Mouse (Mus musculus): Measurements from ENCODE around the gene Ccnh. TPM values are rescaled to one million over a fixed set of nuclear protein-coding genes. Genes with fewer than 3 reads are reported as not detected.
A peak's percentile ranks its signal among the peaks of the same experiment; 100 is the strongest.
"Not testable (repeated sequence)": the region's sequence is repeated elsewhere in the genome, so short reads cannot be mapped to it uniquely, and the experiment has no call there.

Ccnh gene
- 110 and 114 TPM in 2 replicates for polyA plus RNA-seq (2014; fragmentation: Nextera tagmentation; extraction: Ambion mirVana)

DNA sequence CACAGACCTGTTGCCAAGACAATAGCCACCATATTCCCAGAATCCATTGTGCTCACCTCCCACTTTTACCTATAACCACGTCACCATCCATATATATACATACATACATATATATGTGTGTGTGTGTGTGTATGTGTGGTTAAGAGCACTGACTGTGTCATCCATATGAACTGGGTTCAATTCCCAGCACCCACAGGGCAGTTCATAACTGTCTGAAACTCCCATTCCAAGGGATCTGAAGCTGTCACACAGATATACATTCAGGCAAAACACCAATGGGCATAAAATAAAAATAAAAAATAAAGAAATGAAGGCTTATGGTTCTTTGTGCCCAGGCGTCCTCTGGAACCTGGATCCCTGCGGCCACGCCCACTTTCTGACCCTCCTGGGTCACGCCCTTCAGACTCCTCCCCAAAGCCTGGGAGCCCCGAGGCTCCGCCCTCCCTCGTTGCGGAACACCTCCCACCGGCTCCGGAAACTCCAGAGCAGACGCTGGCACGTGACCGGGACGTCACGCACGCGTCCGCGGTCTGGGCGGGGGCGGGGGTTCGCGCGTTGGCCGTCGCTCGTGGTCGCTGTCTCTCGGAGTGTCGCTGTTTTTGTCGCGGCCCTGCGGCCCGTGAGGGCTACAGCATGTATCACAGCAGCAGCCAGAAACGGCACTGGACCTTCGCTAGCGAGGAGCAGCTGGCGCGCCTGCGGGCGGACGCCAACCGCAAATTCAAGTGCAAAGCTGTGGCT, at the start of gene Ccnh:
Gene Ccnh, plus strand, starts transcription at position 506 of the 741 bp plus-strand sequence.
- ATAC-seq (ENCODE audit: low FRiP score): peak; percentile 97
- Histone ChIP-seq H3K4me3 (ENCODE audit: low read depth, low read length) (peak within 1 kb of the TSS; percentile 85), H3K9ac (ENCODE audit: low read depth, low read length) (peak within 1 kb of the TSS; percentile 86), H3K4me2 (replicated peaks; ENCODE audit: low read depth, low read length) (peak within 1 kb of the TSS; percentile 84), H3K4me1 (replicated peaks; ENCODE audit: control insufficient read depth, insufficient read depth, low read length) (no peaks in the 10 kb centered on the region), H3K9me3 (ENCODE audit: control insufficient read depth, low read length) (no peaks in the 10 kb centered on the region), H3K36me3 (ENCODE audit: control insufficient read depth, insufficient read depth, low read length) (no peaks in the 10 kb centered on the region), H3K27me3 (ENCODE audit: control insufficient read depth, insufficient read depth, low read length) (no peaks in the 10 kb centered on the region), H3K27ac (ENCODE audit: low read depth, low read length) (peak within 1 kb of the TSS; percentile 74)
- 2% methylated on average over 43 of the region's 44 CpGs for WGBS
- DNase-seq (ENCODE audit: low spot score): peak; percentile 94

DNA sequence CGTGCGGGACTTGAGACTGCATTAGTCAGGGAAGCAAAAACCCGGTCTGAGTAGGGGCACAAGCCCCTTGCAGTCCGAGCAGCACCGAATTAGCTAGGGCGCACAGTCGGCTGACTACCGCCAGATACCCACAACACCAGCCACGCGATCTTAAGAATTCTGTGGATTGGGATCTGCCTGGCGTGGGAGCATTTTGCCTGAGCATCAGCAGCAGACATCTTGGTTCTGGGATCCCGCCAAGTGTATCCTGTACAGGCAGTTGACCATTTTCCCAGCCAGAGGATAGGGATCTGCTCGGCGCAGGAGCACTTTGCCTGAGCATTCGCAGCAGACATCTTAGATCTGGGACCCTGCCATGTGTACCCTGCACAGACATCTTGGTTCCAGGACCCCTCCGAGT, 45.8 kb upstream of the Ccnh start:
- H3K4me3 ChIP-seq (ENCODE audit: low read depth, low read length); DNase-seq (ENCODE audit: low spot score); H3K9ac ChIP-seq (ENCODE audit: low read depth, low read length); H3K4me1 ChIP-seq (replicated peaks; ENCODE audit: control insufficient read depth, insufficient read depth, low read length); H3K9me3 ChIP-seq (ENCODE audit: control insufficient read depth, low read length); H3K4me2 ChIP-seq (replicated peaks; ENCODE audit: low read depth, low read length); H3K27ac ChIP-seq (ENCODE audit: low read depth, low read length); H3K27me3 ChIP-seq (ENCODE audit: control insufficient read depth, insufficient read depth, low read length); H3K36me3 ChIP-seq (ENCODE audit: control insufficient read depth, insufficient read depth, low read length); ATAC-seq (ENCODE audit: low FRiP score): not testable (repeated sequence)
- WGBS: 91% methylated on average over 16 of the region's 16 CpGs

DNA sequence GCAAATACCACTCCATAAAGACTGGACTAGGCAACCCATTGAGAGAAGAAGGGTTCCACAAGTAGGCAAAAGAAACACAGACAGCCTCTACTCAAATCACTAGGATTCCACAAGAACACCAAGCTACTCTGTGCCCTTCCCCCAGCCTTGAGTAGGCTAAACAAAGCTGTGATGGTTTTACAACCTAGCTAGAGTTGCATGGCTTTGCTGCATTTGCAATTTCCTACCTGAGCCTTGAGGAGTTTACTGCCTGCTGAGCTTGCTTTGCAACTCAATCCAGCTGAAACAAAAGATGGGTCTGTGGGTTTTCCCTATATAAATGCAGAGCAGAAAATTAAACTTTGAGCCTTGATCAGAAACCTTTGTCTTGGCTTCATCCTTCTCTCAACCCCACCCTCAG, 42.7 kb upstream of the Ccnh start:
- Histone ChIP-seq H3K9ac (ENCODE audit: low read depth, low read length) (no peak overlapping the region), H3K27me3 (ENCODE audit: control insufficient read depth, insufficient read depth, low read length) (no peaks in the 10 kb centered on the region), H3K27ac (ENCODE audit: low read depth, low read length) (no peak overlapping the region), H3K36me3 (ENCODE audit: control insufficient read depth, insufficient read depth, low read length) (no peaks in the 10 kb centered on the region), H3K4me3 (ENCODE audit: low read depth, low read length) (no peak overlapping the region), H3K4me1 (replicated peaks; ENCODE audit: control insufficient read depth, insufficient read depth, low read length) (no peaks in the 10 kb centered on the region), H3K9me3 (ENCODE audit: control insufficient read depth, low read length) (no peaks in the 10 kb centered on the region), H3K4me2 (replicated peaks; ENCODE audit: low read depth, low read length) (no peak overlapping the region)
- ATAC-seq (ENCODE audit: low FRiP score): no peak
- no peak for DNase-seq (ENCODE audit: low spot score)

DNA sequence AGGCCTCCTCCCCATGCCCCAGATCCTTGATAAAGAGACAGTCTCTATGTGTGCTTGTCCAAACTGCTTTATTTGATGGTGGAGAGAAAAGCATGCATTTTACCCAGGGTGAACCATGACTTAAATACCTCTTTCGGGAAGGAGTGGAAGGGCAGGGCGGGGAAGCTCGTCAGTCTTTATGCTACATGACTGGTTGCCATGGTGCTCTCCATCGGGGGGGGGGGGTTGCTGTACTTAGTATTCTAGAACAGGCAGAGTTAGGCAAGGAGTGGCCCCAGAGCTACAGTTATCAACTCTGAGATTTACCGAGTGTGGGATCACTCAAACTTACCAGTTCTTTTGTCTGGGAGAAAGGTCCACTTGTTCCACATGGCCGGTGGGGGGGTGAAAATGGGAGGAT, 34.5 kb upstream of the Ccnh start:
- no peak overlapping the region for H3K4me2 ChIP-seq (replicated peaks; ENCODE audit: low read depth, low read length)
- 72% methylated on average over 6 of the region's 6 CpGs for WGBS
- no peaks in the 10 kb centered on the region for H3K36me3 ChIP-seq (ENCODE audit: control insufficient read depth, insufficient read depth, low read length)
- DNase-seq (ENCODE audit: low spot score) (no peak), ATAC-seq (ENCODE audit: low FRiP score) (peak; percentile 47)
- H3K4me3 ChIP-seq (ENCODE audit: low read depth, low read length): no peak overlapping the region
- no peaks in the 10 kb centered on the region for H3K4me1 ChIP-seq (replicated peaks; ENCODE audit: control insufficient read depth, insufficient read depth, low read length)
- no peaks in the 10 kb centered on the region for H3K27me3 ChIP-seq (ENCODE audit: control insufficient read depth, insufficient read depth, low read length)
- no peak overlapping the region for H3K27ac ChIP-seq (ENCODE audit: low read depth, low read length)
- H3K9ac ChIP-seq (ENCODE audit: low read depth, low read length): no peak overlapping the region
- H3K9me3 ChIP-seq (ENCODE audit: control insufficient read depth, low read length): no peaks in the 10 kb centered on the region

DNA sequence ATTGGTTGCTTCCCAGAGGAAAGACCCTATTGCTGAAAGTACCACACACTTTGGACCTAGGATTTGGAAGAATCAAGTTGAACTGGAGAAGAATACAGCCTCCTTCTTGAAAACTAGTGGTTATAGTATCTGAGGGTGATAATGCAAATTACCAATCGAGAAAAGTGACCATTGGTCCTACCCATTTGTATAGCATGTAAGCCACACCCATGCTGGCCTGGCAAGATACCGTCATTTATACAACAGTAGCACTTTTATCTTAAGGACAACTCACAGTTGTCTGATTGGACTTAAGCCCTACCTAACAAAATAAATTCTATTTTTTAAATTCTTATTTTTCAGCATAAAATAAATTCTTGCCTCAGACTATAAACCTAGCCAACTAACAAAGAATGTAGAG, 29.2 kb upstream of the Ccnh start:
- H3K27me3 ChIP-seq (ENCODE audit: control insufficient read depth, insufficient read depth, low read length): no peaks in the 10 kb centered on the region
- H3K4me2 ChIP-seq (replicated peaks; ENCODE audit: low read depth, low read length): no peak overlapping the region
- DNase-seq (ENCODE audit: low spot score): no peak
- H3K9ac ChIP-seq (ENCODE audit: low read depth, low read length): no peak overlapping the region
- H3K4me1 ChIP-seq (replicated peaks; ENCODE audit: control insufficient read depth, insufficient read depth, low read length): no peaks in the 10 kb centered on the region
- H3K9me3 ChIP-seq (ENCODE audit: control insufficient read depth, low read length): no peaks in the 10 kb centered on the region
- 84% methylated on average over 2 of the region's 2 CpGs for WGBS
- no peak for ATAC-seq (ENCODE audit: low FRiP score)
- H3K27ac ChIP-seq (ENCODE audit: low read depth, low read length): no peak overlapping the region
- H3K4me3 ChIP-seq (ENCODE audit: low read depth, low read length): no peak overlapping the region
- no peaks in the 10 kb centered on the region for H3K36me3 ChIP-seq (ENCODE audit: control insufficient read depth, insufficient read depth, low read length)

DNA sequence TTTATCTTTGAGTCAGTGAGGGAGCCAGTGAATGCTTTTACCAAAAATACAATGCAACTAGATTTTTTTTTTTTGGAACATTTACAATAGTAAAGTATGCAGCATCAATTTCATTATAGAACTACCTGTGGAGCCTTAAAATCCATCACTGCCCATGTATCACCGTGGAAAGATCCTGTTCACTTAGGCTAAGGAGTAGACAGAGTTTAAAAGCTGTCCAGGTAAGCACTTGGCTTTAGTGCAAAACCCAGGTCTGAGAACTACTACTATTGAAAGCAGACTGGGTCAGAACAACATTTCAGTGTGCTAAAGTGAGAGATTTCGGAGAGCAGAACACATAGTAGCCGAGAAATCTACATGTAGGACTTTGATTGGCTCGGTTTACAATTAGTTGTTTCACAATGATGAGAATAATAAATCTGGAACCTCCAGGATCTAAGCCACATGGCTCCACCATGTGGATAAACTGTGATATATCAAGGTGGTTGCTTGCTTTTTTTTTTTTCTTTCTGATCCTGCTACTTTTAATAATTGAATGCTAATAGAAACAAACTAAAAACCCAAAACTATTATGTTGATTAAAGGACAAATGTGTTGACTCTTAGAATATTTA, 24.6 kb upstream of the Ccnh start:
- H3K9me3 ChIP-seq (ENCODE audit: control insufficient read depth, low read length): no peaks in the 10 kb centered on the region
- no peak overlapping the region for H3K4me3 ChIP-seq (ENCODE audit: low read depth, low read length)
- ATAC-seq (ENCODE audit: low FRiP score) (no peak), DNase-seq (ENCODE audit: low spot score) (peak; percentile 13)
- H3K4me2 ChIP-seq (replicated peaks; ENCODE audit: low read depth, low read length): no peak overlapping the region
- WGBS: 51% methylated on average over 4 of the region's 4 CpGs
- H3K27ac ChIP-seq (ENCODE audit: low read depth, low read length): no peak overlapping the region
- no peaks in the 10 kb centered on the region for H3K27me3 ChIP-seq (ENCODE audit: control insufficient read depth, insufficient read depth, low read length)
- H3K4me1 ChIP-seq (replicated peaks; ENCODE audit: control insufficient read depth, insufficient read depth, low read length): no peaks in the 10 kb centered on the region
- H3K36me3 ChIP-seq (ENCODE audit: control insufficient read depth, insufficient read depth, low read length): no peaks in the 10 kb centered on the region
- H3K9ac ChIP-seq (ENCODE audit: low read depth, low read length): no peak overlapping the region

DNA sequence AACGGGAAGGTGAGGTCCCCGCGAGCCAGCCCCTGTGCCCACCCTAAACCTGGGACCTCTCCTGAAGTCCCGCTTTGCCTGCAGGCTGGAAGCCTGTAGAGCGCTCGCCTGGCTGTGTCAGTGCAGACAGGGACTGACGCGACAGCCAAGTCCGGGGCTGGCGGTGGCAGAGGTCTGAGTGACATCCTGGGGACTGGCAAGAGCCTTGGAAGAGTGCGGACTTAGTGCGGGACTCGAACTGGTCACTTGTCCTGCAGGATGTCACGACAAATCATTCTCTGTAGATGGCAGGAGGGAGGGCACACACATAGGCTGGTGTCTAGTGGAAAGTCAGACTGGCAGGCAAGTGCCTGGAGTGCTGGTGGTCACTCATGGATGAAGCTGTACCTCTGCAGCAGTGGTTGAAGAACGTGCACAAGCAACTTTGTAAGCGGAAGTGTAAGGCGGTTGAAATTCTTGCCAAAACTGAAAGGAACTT, 475 bp downstream of the Ccnh start:
- Histone ChIP-seq H3K4me3 (ENCODE audit: low read depth, low read length) (peak overlapping the region; percentile 85), H3K9ac (ENCODE audit: low read depth, low read length) (peak overlapping the region; percentile 86), H3K27me3 (ENCODE audit: control insufficient read depth, insufficient read depth, low read length) (no peaks in the 10 kb centered on the region), H3K4me2 (replicated peaks; ENCODE audit: low read depth, low read length) (peak overlapping the region; percentile 84), H3K4me1 (replicated peaks; ENCODE audit: control insufficient read depth, insufficient read depth, low read length) (no peaks in the 10 kb centered on the region), H3K9me3 (ENCODE audit: control insufficient read depth, low read length) (no peaks in the 10 kb centered on the region), H3K36me3 (ENCODE audit: control insufficient read depth, insufficient read depth, low read length) (no peaks in the 10 kb centered on the region), H3K27ac (ENCODE audit: low read depth, low read length) (peak overlapping the region; percentile 74)
- DNase-seq (ENCODE audit: low spot score) (no peak), ATAC-seq (ENCODE audit: low FRiP score) (peak; percentile 87)
- WGBS: 3% methylated on average over 17 of the region's 17 CpGs

DNA sequence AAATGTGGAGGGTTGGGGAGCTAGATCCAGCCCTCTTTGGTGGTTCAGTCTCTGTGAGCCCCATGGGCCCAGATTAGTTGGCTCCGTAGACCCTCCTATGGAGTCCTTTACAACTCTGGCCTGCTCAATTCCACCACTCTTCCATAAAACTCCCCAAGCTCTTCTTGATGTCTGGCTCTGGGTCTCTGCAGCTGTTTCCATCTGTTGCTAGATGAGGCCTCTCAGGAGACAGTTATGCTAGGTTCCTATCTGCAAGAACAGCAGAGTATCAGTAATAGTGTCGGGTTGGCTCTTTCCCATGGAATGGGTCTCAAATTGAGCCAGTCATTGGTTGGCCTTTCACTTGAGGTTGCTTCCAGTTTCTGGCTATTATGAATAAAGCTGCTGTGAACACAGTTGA, 2.0 kb downstream of the Ccnh start:
- Histone ChIP-seq H3K4me1 (replicated peaks; ENCODE audit: control insufficient read depth, insufficient read depth, low read length) (no peaks in the 10 kb centered on the region), H3K9me3 (ENCODE audit: control insufficient read depth, low read length) (no peaks in the 10 kb centered on the region), H3K27ac (ENCODE audit: low read depth, low read length) (no peak overlapping the region), H3K4me2 (replicated peaks; ENCODE audit: low read depth, low read length) (no peak overlapping the region), H3K4me3 (ENCODE audit: low read depth, low read length) (no peak overlapping the region), H3K27me3 (ENCODE audit: control insufficient read depth, insufficient read depth, low read length) (no peaks in the 10 kb centered on the region), H3K9ac (ENCODE audit: low read depth, low read length) (no peak overlapping the region), H3K36me3 (ENCODE audit: control insufficient read depth, insufficient read depth, low read length) (no peaks in the 10 kb centered on the region)
- DNase-seq (ENCODE audit: low spot score): no peak
- no peak for ATAC-seq (ENCODE audit: low FRiP score)
- 94% methylated on average over 2 of the region's 2 CpGs for WGBS

DNA sequence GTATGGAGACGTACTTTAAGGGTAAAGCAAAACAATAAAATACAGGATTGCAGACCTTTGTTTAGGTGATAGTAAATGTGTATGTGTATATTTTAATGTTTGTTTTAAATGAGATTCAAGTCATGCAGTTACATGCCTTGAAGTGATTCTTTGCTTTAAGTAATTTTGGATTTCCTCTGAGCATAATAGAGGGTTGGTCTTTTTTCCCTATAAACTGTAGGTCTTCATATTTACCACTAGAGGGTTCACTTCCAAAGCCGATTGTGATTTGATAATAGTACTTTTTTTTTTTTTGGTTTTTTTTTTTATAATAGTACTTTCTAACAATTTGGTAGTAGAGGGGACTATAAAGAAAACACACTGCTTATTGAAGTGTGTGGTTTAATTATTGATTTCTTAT, 18.3 kb downstream of the Ccnh start:
- H3K9me3 ChIP-seq (ENCODE audit: control insufficient read depth, low read length): no peaks in the 10 kb centered on the region
- no peak overlapping the region for H3K9ac ChIP-seq (ENCODE audit: low read depth, low read length)
- H3K27ac ChIP-seq (ENCODE audit: low read depth, low read length): no peak overlapping the region
- 82% methylated on average over 2 of the region's 2 CpGs for WGBS
- ATAC-seq (ENCODE audit: low FRiP score) (peak; percentile 19; the same call in 1 of the 2 replicates), DNase-seq (ENCODE audit: low spot score) (no peak)
- H3K4me1 ChIP-seq (replicated peaks; ENCODE audit: control insufficient read depth, insufficient read depth, low read length): no peaks in the 10 kb centered on the region
- H3K4me3 ChIP-seq (ENCODE audit: low read depth, low read length): no peak overlapping the region
- H3K4me2 ChIP-seq (replicated peaks; ENCODE audit: low read depth, low read length): no peak overlapping the region
- H3K27me3 ChIP-seq (ENCODE audit: control insufficient read depth, insufficient read depth, low read length): no peaks in the 10 kb centered on the region
- no peaks in the 10 kb centered on the region for H3K36me3 ChIP-seq (ENCODE audit: control insufficient read depth, insufficient read depth, low read length)

All from hindbrain, embryonic 11.5 days (tissue).